Comparison of ENCODE assay signal across 24 mouse cellular contexts in the genomic region with DNA sequence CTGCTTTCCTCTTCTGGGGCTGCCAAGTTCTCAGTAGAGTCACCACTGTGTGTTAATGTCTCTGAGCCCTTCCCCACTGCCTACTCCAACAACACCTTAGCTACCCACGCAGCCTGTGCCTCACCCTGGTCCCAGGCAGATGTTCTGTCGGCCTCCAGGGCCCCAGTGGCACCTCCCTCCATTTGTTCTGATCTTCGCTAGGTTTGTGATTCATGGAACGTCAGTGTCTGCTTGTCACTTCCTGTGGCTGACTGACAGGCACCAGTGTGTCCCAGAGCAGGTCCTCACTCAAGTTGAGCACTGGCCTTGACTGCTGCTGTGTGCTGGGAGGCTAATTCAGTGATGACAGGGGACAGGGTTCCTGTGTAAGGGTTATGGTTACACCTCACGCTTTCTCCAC. TPM values are rescaled to one million over a fixed set of nuclear protein-coding genes. Genes with fewer than 3 reads are reported as not detected.
"Had no signal": no experiment of that assay in that cellular context is flagged by ENCODE, and none has a peak within 500 bp of the region (broad histone marks: within the 10 kb centered on the region; RNA-seq: fewer than 3 reads in every experiment).

No protein-coding gene starts in this region.

- ATAC-seq: liver, postnatal 0 days; lung, postnatal 0 days; midbrain, embryonic 15.5 days had no signal

- H3K4me1 ChIP-seq: kidney, embryonic 15.5 days; limb, embryonic 12.5 days; limb, embryonic 15.5 days; midbrain, embryonic 12.5 days; midbrain, embryonic 15.5 days; neural tube, embryonic 13.5 days; stomach, embryonic 15.5 days had no signal

- H3K9me3 ChIP-seq: kidney, embryonic 15.5 days; limb, embryonic 12.5 days; limb, embryonic 15.5 days; midbrain, embryonic 12.5 days; midbrain, embryonic 15.5 days; neural tube, embryonic 13.5 days; stomach, embryonic 15.5 days had no signal

- H3K4me2 ChIP-seq: kidney, embryonic 15.5 days; limb, embryonic 12.5 days; limb, embryonic 15.5 days; liver, embryonic 11.5 days; lung, embryonic 14.5 days; midbrain, embryonic 12.5 days; midbrain, embryonic 15.5 days; neural tube, embryonic 13.5 days; stomach, embryonic 15.5 days had no signal

- H3K4me3 ChIP-seq: kidney, embryonic 15.5 days; limb, embryonic 12.5 days; limb, embryonic 15.5 days; midbrain, embryonic 12.5 days; midbrain, embryonic 15.5 days; neural tube, embryonic 13.5 days; stomach, embryonic 15.5 days had no signal

- H3K27ac ChIP-seq: kidney, embryonic 15.5 days; limb, embryonic 12.5 days; limb, embryonic 15.5 days; liver, embryonic 14.5 days; macrophage; midbrain, embryonic 12.5 days; midbrain, embryonic 15.5 days; neural tube, embryonic 13.5 days; stomach, embryonic 15.5 days had no signal

- DNase-seq: kidney, postnatal 10 days; left cerebral cortex, postnatal 4 days; liver, postnatal 0 days; lung, embryonic 14.5 days; retina, postnatal 1 day; right cerebral cortex, postnatal 25 days; spleen, adult 18-20 months; thymus, postnatal 25 days had no signal

- H3K27me3 ChIP-seq: kidney, embryonic 15.5 days; limb, embryonic 12.5 days; limb, embryonic 15.5 days; midbrain, embryonic 12.5 days; midbrain, embryonic 15.5 days; neural tube, embryonic 13.5 days; stomach, embryonic 15.5 days had no signal

- H3K9ac ChIP-seq: kidney, embryonic 15.5 days; limb, embryonic 12.5 days; limb, embryonic 15.5 days; liver, embryonic 14.5 days; liver, postnatal 0 days; lung, embryonic 14.5 days; midbrain, embryonic 12.5 days; midbrain, embryonic 15.5 days; neural tube, embryonic 13.5 days; stomach, embryonic 15.5 days had no signal

RNA-seq across cellular contexts. Expression of gene Mkrn2os, which starts 15.0 kb away (rescaled TPM):
- total RNA-seq: layer of hippocampus, postnatal 14 days; left cerebral cortex, adult 8-10 months; left cerebral cortex, postnatal 14 days; left cerebral cortex, postnatal 4 days; megakaryocyte, adult 5-6 weeks; neutrophil, adult 5-6 weeks had no signal
- polyA plus RNA-seq: macrophage had no signal
